Mouse (Mus musculus) heart, postnatal 36 days (tissue): Measurements from ENCODE around the gene Limch1. TPM values are rescaled to one million over a fixed set of nuclear protein-coding genes. Genes with fewer than 3 reads are reported as not detected.
A peak's percentile ranks its signal among the peaks of the same experiment; 100 is the strongest.

Experiments
- DNase-seq, 2 experiments: peaks; one replicate each; pipeline ENCODE4 v3.0.0; 2021 to 2022
- intact Hi-C: fragments of 180-260 bp; cut with DNase I; formaldehyde crosslinking; loops from one replicate; pipeline ENCODE4 v1.15.1; 2025
- microRNA-seq, 2 experiments: library from miRNA; unstranded; fragments of <30 nt; microRNA quantifications; one replicate each; pipeline ENCODE4 v1.2.0; 2021; ENCODE audit warnings: borderline number of aligned reads in 2 of 2
- total RNA-seq, 2 experiments: library from RNA; stranded (reverse); gene quantifications; 2 replicates each; pipeline ENCODE4 v1.2.3; 2021

The Limch1 gene
- total RNA-seq, 2 experiments from 2014 or later = 238 to 297 TPM

DNA sequence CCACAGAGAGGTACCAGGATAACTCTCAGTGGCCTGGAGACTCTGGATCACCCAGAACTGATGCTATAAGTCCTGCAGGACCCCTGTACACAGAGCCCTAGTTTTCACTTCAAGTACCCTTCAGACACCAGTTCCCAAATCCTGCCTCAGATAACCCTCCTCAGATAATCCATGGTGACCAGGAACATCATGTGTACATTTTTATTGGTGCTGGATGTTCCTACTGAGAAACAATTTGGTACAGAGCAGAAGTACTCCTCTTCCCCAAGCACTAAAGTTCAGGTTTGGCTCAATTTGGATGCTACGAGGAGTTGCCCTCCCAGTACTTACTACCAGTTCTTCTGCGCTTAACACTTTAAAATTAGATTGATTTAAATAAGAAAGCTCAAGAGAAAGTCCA, 348.4 kb downstream of the Limch1 start:
- DNase-seq = no peak
- intact Hi-C loops = no loop called here

DNA sequence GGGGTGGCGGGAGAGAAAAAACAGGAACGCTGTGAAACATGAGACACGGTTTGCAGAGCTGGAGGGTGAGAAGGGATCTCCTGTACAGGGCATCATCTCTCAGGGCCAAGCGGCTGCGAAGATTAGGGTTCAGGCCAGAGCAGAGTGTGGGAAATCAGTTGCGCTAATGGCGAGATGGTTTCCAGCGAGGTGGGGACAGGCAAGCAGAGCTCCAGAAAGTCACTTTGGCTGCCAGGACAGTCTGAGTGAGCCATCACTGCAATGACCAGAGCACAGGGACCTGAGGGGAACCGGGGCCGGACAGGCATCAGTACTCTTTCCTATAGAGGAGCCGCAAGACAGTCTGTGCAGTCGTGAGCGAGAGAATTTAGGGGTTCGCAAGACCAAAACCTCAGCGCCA, 349.5 kb downstream of the Limch1 start:
- intact Hi-C loops = no loop called here
- DNase-seq = peak; percentile 5 to 6

DNA sequence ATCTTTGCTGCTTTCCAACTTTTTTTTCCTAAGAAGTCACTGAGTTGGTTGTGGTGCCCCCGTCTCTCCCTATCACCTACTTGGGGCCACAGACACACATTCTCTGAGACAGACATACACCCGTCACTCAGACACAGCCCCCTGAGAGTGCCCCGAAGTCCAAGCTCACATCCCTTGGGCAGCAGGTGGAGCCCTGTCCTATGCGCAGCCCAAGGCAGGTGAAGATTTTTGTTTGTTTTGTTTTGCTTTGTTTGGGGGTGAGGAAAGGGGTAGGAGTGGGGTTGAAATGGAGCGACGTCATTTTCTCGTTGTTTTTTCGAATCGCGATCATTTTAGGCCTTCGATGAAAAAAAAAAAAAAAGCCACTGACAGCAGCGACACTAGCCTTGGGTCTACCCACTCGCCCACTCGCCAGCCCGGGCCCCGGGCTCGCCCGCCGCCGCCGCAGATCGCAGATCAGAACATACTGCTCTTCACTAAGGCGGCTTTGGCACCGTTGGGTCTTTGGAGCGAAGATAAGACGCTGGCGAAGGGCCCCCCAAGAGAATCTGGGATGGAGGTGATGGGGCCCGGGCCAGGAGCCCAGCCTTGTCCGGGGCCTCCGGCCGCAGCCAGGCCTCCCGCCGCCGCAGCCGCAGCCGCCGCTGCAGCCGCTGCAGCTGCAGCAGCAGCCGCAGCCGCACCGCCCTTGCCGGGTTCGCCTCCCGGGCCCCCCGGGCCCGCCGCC, 350.2 kb downstream of the Limch1 start:
- intact Hi-C loops = no loop called here
- DNase-seq = peak; percentile 15 to 21

DNA sequence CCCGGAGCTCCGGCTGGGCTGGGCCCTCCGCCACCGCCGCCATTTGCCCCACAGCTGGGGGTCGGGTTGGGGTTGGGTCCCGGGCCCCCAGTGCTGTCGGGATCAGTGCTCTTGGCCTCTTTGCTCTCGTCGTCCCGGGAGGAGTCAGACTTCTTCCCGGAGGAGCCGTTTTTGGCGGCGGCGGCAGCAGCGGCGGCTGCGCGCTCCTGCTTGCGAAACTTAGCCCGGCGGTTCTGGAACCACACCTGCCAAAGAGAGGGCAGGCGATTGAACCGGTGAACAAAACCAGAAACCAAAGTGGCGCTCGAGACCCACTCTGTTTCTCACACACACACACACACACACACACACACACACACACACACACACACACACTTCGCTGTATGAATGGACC, 350.7 kb downstream of the Limch1 start:
- intact Hi-C loops = no loop called here
- DNase-seq = peak; percentile 17 to 27

DNA sequence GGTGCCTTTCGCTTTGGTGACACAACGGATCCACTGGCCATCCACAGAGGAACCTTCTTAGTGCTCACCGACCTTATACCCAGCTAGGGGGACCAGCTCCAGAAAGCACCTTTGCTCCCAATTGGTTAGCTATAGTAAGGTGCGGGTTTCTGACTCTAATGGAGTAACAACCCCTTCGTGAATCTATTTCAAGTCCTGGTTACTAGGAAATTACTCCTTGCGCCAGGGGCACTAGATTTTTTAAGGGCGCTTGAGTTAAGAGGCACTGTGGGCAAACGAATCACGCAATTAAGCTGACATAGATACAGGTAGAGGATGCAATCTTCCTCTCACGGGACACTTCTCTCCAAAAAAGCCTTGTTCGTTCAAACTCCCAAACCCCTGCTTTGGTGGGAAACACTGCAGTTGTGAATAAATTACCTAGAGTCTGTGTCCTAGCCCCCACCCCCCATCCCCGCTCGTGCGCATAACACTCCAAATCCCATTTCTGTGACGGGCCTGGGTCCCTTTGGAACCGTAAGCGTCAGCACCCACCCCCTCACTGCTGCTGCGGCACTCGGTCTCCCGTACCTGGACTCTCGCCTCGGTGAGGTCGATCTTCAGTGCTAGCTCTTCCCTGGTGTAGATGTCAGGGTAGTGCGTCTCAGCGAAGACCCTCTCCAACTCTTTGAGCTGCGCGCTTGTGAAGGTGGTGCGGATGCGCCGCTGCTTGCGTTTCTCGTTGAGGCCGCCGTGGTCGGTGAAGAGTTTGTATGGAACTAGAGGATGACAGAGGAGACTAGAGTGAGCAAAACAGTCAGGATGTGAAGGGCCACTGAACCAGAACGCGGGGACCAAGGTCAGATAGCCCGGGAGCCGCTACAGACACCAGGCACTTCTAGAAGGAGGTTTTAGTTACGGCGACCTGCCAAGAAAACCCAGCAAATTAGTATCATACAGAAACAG, 351.8 kb downstream of the Limch1 start:
- peak; percentile 8 to 42 for DNase-seq

DNA sequence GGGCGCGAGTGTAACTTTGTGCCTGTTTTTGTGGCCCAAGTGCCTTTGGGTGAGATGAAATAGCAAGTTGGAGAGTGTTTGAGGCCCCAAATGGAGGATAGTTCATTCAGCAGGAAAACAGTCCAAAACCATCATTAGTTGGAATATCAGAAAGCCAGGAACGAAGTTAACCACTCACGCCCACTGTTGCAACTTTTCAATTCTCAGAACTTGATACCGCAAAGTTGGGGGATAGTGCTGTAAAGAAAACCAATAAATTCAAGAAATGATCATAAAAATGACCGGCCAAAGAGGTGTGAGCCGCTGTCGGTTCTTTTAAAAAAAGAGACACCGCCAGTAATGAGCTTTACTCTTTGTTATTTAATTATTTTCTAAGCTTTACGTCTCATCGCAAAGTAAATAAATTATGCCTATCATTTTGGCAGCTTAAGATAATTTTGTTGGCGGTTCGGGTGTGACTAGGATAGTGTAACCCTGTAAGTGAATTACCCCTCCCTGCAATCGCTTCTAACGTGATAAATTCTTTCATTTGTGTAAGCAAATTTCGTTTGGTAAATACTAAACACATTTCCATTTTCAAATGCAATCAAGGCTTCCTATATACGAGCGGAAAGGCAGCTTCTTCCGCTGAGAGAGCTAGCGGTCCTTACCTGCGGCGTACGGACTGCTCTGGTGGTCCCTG, 352.6 kb downstream of the Limch1 start:
- intact Hi-C loops = loop anchor here (2.0 kb wide), 1 partner anchor 125 kb away; no protein-coding TSS in a partner anchor
- peak in 1 of 2 experiments; percentile 21 for DNase-seq

More for the DNA sequence above, 351.8 kb downstream of the Limch1 start:
- intact Hi-C loops = loop anchor here (2.0 kb wide), 1 partner anchor 125 kb away; no protein-coding TSS in a partner anchor

DNA sequence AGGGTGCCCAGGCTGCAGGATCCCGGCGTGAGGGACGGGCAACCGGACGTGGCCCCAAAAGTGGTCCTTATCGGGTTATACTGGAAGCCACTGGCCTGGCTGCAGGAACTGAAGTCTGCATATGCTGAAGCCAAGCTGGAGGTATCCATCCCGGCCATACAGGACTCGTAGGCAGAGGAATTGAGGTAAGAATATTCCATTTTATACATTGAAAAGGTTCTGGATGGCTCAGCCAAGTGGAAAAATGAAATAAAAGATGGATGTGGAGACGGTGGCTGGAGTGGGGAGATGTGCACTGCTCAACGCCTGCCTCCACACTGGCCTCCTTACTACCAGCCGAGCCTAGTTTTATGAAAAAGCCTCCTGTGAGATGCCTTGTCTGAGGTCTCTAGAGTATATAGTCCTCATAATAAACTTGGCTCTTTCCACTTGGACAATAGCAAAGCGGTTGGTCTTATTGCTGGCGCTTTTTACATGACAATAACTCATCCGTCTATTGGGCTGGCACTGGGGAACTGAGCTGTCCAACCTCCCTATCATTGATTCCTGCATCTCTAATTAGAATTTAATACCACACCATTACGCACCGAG, 353.2 kb downstream of the Limch1 start, which contains the start of gene Phox2b:
Gene Phox2b, minus strand, starts transcription at position 569 of the 591 bp plus-strand sequence.
- peak; percentile 11 to 27 for DNase-seq
- intact Hi-C loops = loop anchor here (2.0 kb wide), 1 partner anchor 124 kb away; no protein-coding TSS in a partner anchor

DNA sequence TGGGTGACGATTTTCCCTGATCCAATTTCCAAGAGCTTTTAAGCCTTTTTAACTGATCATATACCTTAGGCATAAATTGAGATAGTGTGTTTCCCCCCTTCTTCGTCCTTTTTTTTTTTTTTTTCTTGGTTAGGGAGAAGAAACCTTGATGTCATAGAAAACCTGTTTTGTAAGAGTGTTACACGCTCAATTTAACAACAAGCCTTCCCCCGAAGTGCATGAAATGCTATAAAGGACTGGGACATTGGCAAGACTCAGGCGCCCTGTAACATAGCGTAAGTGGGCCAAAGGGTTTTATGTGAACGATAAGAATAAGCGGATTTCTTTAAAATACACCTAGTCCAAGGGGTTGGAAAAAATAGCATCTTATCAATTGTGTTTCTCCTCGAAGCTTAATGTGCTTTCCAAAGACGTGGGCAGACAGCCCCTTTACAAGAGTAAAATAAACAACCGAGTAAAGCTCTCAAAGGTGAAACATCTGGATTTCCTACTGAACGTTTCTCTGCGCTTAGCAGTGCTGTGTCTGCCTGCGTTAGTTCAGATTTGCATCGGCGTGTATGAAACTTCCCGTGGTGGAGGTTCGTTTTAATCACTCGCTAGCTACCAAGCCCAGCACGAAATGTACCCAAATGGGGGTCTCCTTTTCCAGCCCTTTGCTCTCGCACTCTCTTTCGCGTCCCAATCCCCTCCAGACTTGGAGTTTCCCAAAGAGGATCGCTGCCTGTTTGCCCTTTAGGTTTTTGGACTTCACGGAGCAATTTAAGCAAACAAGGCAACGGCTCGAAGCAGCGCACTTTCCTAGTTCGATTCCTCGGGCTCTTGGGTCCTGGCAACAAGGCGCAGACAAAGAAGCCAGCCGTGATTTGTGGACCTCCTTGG, 354.0 kb downstream of the Limch1 start:
- DNase-seq = peak; percentile 11 to 22
- intact Hi-C loops = loop anchor here (2.0 kb wide), 1 partner anchor 123 kb away; no protein-coding TSS in a partner anchor

DNA sequence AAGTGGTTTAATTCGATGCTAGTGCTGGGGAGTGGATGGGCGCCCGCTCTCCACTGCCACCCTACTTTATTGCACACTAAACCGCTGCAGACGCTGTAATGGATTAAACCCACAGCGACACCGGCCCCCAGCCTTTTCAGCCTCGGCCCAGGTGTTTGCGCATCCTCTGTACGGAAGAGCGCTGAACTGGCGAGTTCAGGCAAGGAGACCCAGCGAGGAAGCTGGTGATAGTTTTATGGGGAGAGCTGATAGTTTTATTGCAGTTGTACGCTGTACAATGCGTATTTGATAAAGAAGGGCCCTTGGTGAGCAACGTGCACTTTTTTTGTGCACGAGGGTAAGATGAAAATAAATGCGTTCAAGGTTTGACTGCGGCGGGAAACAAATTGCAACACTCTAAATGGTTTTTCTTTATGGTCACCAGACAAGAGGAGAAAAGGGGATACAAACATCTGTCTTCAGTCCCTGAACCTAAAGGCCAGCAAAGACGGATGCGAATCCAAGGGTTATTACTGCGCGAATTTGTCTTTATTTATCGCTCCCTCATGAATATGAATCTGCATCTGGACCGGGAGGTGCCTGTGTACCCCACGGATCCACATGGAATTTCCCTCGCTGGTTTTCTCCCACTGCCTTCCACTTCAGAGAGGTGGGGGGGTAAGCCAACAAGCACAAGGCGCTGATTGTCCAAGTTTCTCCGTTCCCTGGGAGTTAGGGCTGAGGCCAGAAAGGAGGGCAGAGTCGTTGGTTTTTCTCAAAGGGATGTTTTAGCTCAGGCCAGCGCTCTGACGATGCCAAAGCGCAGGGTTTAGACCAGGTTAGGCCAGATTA, 355.2 kb downstream of the Limch1 start:
- intact Hi-C loops = no loop called here
- DNase-seq = peak in 1 of 2 experiments; percentile 7

DNA sequence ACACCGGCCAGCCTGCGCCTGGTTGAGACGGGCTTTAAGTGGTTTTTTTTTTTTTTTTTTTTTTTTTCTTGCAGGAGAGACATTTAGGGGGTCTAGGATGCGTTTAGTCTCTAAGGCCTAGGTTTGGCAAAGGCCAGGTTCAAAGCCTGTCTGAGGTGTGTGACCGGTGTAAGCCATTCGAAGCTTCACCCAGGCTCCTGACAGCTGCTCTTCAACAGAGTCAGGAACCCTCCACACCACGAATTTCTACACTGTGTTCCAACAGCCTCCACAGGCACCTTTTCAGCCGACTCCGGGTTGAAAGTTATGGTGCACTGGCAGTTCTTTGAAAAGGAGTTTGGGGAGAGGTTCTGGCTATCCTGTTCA, 355.8 kb downstream of the Limch1 start:
- intact Hi-C loops = no loop called here
- DNase-seq = no peak

DNA sequence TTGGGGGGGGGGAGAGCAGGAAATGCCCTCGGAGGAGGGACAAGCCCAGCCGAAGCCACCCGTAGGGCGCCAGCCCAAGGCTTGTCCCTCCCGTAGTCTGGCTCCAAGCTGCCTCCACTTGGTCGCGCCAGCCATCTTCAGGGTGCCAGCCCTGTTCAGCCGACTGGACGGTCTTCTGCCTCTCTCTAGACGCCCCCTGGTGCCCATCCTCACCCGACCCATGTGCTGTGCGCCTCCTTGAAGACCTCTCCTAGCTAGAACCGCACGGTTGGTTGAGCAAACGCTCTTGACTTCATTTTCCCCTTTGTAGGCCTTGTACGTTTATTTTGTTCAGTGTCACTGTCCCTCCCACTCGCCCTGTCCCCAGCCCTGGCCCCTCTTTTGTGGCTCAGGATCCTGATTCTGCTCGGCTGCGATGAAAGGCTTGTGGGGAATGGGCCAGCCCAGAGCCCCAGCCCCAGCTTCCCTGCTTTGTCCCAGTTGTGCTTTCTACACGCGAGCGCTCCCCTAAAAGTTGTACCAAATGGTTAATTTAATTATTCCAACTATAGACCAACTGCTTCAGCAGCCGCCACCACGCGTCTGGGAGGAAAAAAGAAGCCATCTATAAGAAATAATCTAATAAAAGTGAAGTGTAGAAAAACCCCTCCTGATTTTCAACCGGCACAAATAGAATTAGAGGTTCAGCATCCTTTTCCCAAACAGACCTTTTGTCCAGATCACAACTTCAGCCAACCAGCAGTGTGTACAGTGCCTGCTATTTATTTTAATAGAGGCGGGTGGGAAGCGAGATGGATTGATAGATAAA, 356.4 kb downstream of the Limch1 start:
- DNase-seq = no peak
- intact Hi-C loops = no loop called here

DNA sequence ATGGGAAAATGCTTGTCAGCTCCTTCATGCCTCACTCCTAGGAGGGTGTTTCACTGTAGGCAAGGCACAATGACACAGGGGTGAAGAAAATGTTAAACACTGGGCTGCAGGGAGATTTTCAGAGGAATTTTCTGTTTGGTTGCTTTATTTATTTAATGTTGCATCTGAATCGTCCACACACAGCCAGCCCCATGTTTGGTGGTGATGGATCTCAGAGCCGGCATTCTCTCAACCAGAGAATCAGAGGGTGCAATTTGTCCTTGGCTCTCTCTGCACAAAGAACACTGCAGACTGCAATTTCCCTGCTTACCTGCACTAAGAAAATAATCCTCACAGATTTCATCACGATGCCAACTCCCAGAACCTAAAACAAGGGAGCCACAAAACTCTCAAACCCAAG, 357.4 kb downstream of the Limch1 start:
- intact Hi-C loops = no loop called here
- DNase-seq = no peak

DNA sequence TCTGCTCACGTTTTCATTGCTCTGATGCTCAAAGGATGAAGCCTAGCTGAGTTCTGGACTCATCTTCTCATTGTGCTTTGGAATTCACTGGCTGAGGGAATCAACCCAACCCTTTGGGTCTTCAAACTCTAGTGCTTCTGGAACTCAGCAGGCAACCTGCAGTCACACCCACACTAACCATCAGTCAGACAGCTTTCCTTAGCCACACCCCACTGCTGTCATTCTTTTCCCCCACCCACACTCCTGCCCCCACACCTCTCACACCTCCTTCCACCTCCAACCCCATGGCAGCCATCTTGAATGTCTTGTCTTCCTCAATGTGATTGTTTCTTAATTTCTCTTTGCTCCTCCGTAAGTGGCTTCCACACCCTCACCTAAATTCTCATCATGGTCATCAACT, 360.6 kb downstream of the Limch1 start:
- intact Hi-C loops = no loop called here
- DNase-seq = no peak

Small RNAs within 50 kb of the gene (microRNA-seq; reads per million reads assigned to microRNA genes)
- gene Gm23841 = 0 reads per million in 2 experiments

Other genes with a start within 250 kb of the Limch1 start
- 10 to 100 TPM; 37.3 to 52.7 TPM for gene Apbb2, start 127.0 kb upstream of the Limch1 start, total RNA-seq
- gene Uchl1, start 69.7 kb upstream of the Limch1 start, total RNA-seq = 1 to 10 TPM; 8.5 to 8.8 TPM